Mouse (Mus musculus): ENCODE measurements around the gene Fntb. TPM values are rescaled to one million over a fixed set of nuclear protein-coding genes. Genes with fewer than 3 reads are reported as not detected.
A peak's percentile ranks its signal among the peaks of the same experiment; 100 is the strongest.

Fntb gene
- polyA plus RNA-seq, 1 experiment from 2014 or later = 42.9 TPM

DNA sequence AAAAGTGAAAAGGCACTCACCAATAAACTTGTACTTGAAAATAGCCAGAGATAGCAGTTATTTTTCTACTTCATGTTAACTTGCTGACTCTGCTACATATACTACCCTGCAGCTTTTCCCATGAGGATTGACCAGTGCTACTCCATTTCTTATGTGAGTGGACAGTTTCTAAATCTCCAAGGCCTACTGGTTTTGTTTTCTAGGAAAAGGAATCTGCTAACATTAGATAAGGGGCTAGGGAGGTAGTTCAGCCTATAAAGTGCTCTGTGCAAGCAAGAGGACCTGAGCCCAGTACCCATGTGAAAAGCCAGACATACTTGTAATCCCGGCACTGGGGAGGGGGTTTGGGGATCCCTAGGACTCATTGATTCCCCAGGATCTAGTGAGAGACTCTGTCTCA, 140.9 kb downstream of the Fntb start:
- Histone ChIP-seq H3K9ac (replicated peaks; ENCODE audit: low read length) (no peak overlapping the region), H3K27ac (ENCODE audit: low read length) (no peak overlapping the region), H3K4me2 (replicated peaks; ENCODE audit: low read depth, low read length) (no peak overlapping the region), H3K9me3 (ENCODE audit: low read length) (no peaks in the 10 kb centered on the region), H3K4me1 (ENCODE audit: insufficient read depth, low read length) (peaks cover 12% of the 10 kb centered on the region; the same call in 1 of the 2 replicates), H3K27me3 (ENCODE audit: insufficient read depth, low read length) (no peaks in the 10 kb centered on the region), H3K4me3 (ENCODE audit: low read length) (no peak overlapping the region), H3K36me3 (ENCODE audit: insufficient read depth, low read length) (peaks cover 4% of the 10 kb centered on the region; the same call in 1 of the 2 replicates)
- ATAC-seq (ENCODE audit: low FRiP score, low TSS enrichment) = no peak
- 72% methylated on average over 1 of the region's 1 CpGs for WGBS

DNA sequence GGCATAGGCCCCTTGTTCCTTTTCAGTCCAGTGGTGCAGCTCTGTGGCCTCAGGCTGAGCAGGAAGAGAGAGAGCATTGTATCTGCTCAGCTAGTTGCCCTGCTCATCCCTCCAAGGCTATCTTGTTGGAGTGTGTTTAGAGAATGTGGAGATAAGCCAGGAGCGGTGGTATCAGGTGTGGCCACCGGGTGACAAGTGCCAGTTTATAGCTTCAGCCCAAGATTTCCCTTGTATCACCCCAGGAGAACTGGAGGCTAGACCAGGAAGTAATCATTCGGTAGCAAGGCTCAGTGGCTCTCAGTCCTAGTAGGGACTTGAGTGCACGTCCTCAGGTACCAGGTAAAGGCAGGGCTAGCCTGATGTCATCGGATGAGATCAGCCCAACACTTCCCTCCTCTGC, 143.8 kb downstream of the Fntb start:
- H3K9ac ChIP-seq (replicated peaks; ENCODE audit: low read length) = no peak overlapping the region
- H3K27ac ChIP-seq (ENCODE audit: low read length) = no peak overlapping the region
- no peak for ATAC-seq (ENCODE audit: low FRiP score, low TSS enrichment)
- WGBS = 87% methylated on average over 5 of the region's 5 CpGs
- peaks cover 13% of the 10 kb centered on the region; the same call in 1 of the 2 replicates for H3K4me1 ChIP-seq (ENCODE audit: insufficient read depth, low read length)
- H3K27me3 ChIP-seq (ENCODE audit: insufficient read depth, low read length) = no peaks in the 10 kb centered on the region
- 0 out of 2 replicates have a peak, but pooled peaks cover 3% of the 10 kb centered on the region for H3K36me3 ChIP-seq (ENCODE audit: insufficient read depth, low read length)
- no peak overlapping the region for H3K4me3 ChIP-seq (ENCODE audit: low read length)
- no peak overlapping the region for H3K4me2 ChIP-seq (replicated peaks; ENCODE audit: low read depth, low read length)
- no peaks in the 10 kb centered on the region for H3K9me3 ChIP-seq (ENCODE audit: low read length)

DNA sequence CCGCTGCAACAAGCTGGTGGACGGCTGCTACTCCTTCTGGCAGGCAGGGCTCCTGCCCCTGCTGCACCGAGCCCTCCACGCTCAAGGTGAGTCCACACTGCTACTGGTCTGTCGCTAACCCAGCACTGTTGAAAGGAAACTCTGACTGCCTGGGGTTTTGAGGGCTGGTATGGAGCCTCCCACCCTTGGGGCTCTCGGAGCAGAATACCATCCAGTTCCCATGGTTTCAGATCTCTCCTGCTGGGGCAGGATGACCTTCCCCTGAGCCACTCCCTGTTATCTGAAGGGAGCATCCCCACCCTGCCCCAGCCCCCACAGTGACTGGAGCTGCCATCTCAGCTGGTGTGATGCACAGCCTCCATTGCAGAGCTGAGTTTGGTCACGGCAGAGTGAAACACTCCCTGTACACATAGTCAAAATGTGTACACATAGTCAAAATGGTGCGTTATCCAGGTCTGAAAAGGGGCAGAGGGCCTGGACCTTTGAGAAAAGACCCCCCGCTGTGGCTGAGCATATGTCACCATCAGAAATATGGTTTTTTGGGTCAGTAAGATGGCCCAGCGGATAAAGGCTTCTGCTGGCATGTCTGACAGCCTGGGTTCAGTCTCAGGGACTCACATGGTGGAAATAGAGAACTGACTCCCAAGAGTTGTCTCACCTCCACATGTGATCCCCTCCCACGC, 145.0 kb downstream of the Fntb start:
- Histone ChIP-seq H3K36me3 (ENCODE audit: insufficient read depth, low read length) (0 out of 2 replicates have a peak, but pooled peaks cover 10% of the 10 kb centered on the region), H3K4me2 (replicated peaks; ENCODE audit: low read depth, low read length) (no peak overlapping the region)

DNA sequence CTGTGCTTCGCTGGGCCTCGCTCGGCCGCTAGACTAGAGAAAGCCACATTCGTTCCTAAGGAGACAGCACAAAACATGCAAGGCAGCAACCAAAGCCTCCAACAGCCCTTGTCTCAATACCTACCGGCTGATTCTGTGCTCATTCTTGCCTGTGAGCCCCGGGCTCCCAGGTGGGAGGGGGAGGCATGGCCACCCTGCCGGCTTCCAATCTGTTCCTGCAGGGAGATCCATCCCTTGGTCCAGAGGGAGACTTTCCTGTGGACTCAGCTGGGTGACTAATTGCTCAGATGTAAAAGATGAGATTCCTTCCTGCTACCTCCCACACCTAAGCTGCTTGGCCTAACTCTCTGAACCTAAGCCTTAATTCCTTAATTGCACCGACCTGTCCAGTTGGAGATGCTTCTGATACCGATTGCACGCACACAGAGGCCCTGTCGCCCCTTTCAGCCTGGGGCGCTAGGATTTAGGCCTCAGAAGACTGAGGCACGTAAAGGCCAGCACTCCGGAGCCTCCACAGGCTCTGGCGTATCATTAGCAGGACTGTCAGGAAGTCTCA, 145.9 kb downstream of the Fntb start:
- peak overlapping the region; percentile 40; the same call in 1 of the 2 replicates for H3K27ac ChIP-seq (ENCODE audit: low read length)
- WGBS = 50% methylated on average over 16 of the region's 16 CpGs
- no peaks in the 10 kb centered on the region for H3K9me3 ChIP-seq (ENCODE audit: low read length)
- H3K4me2 ChIP-seq (replicated peaks; ENCODE audit: low read depth, low read length) = no peak overlapping the region
- ATAC-seq (ENCODE audit: low FRiP score, low TSS enrichment) = 0 out of 2 replicates have a peak, but pooled peaks have one; percentile 4
- H3K9ac ChIP-seq (replicated peaks; ENCODE audit: low read length) = no peak overlapping the region
- no peak overlapping the region for H3K4me3 ChIP-seq (ENCODE audit: low read length)
- no peaks in the 10 kb centered on the region for H3K27me3 ChIP-seq (ENCODE audit: insufficient read depth, low read length)
- H3K36me3 ChIP-seq (ENCODE audit: insufficient read depth, low read length) = 0 out of 2 replicates have a peak, but pooled peaks cover 10% of the 10 kb centered on the region
- H3K4me1 ChIP-seq (ENCODE audit: insufficient read depth, low read length) = peaks cover 13% of the 10 kb centered on the region; the same call in 1 of the 2 replicates

More for the DNA sequence above, 145.0 kb downstream of the Fntb start:
- 65% methylated on average over 11 of the region's 11 CpGs for WGBS
- Histone ChIP-seq H3K27ac (ENCODE audit: low read length) (no peak overlapping the region), H3K27me3 (ENCODE audit: insufficient read depth, low read length) (no peaks in the 10 kb centered on the region), H3K4me1 (ENCODE audit: insufficient read depth, low read length) (peaks cover 13% of the 10 kb centered on the region; the same call in 1 of the 2 replicates), H3K9ac (replicated peaks; ENCODE audit: low read length) (no peak overlapping the region), H3K9me3 (ENCODE audit: low read length) (no peaks in the 10 kb centered on the region), H3K4me3 (ENCODE audit: low read length) (no peak overlapping the region)
- peak; percentile 52; the same call in 1 of the 2 replicates for ATAC-seq (ENCODE audit: low FRiP score, low TSS enrichment)

DNA sequence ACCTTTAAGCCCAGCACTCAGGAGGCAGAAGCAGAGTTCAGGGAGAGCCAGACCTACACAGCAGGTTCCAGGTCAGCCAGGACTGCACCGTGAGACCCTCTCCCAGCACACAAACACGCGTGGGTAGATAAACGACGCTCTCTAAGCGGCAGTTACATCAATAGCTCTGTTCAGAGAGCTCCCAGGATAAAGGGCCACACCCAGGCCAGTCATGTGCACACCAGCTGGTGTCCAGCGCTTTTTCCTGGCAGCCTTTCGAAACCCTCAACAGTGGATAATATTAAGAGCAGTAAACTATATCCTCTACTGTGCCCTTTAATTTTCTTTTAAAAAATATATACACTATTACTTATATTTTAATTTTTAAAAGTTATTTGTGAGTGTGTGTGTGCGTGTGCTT, 146.8 kb downstream of the Fntb start:
- H3K4me3 ChIP-seq (ENCODE audit: low read length) = no peak overlapping the region
- no peak overlapping the region for H3K9ac ChIP-seq (replicated peaks; ENCODE audit: low read length)
- no peaks in the 10 kb centered on the region for H3K9me3 ChIP-seq (ENCODE audit: low read length)
- H3K4me1 ChIP-seq (ENCODE audit: insufficient read depth, low read length) = peaks cover 13% of the 10 kb centered on the region; the same call in 1 of the 2 replicates
- H3K4me2 ChIP-seq (replicated peaks; ENCODE audit: low read depth, low read length) = no peak overlapping the region
- no peaks in the 10 kb centered on the region for H3K27me3 ChIP-seq (ENCODE audit: insufficient read depth, low read length)
- WGBS = 70% methylated on average over 9 of the region's 9 CpGs
- H3K36me3 ChIP-seq (ENCODE audit: insufficient read depth, low read length) = 0 out of 2 replicates have a peak, but pooled peaks cover 9% of the 10 kb centered on the region
- ATAC-seq (ENCODE audit: low FRiP score, low TSS enrichment) = no peak
- no peak overlapping the region for H3K27ac ChIP-seq (ENCODE audit: low read length)

DNA sequence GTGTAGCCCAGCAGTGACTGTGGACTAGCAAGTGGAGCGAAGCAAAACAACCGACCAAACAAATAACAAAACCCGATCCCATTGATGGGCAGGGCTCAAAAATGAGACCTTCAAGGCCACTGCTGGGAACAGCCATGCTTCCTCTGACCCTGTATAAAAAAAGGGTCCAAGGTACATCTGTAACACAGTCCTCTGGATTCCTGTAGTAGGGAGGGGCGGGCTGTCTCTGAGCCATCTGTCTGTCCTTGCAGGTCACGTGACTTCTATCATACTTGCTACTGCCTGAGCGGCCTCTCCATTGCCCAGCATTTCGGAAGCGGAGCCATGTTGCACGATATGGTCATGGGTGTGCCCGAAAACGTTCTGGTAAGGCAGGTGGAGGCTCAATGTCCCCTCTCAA, 150.8 kb downstream of the Fntb start:
- no peak overlapping the region for H3K27ac ChIP-seq (ENCODE audit: low read length)
- H3K27me3 ChIP-seq (ENCODE audit: insufficient read depth, low read length) = no peaks in the 10 kb centered on the region
- H3K4me3 ChIP-seq (ENCODE audit: low read length) = no peak overlapping the region
- ATAC-seq (ENCODE audit: low FRiP score, low TSS enrichment) = peak; percentile 47
- WGBS = 87% methylated on average over 11 of the region's 11 CpGs
- 0 out of 2 replicates have a peak, but pooled peaks cover 2% of the 10 kb centered on the region for H3K4me1 ChIP-seq (ENCODE audit: insufficient read depth, low read length)
- no peak overlapping the region for H3K9ac ChIP-seq (replicated peaks; ENCODE audit: low read length)
- no peak overlapping the region for H3K4me2 ChIP-seq (replicated peaks; ENCODE audit: low read depth, low read length)
- peaks cover 13% of the 10 kb centered on the region; the same call in 1 of the 2 replicates for H3K36me3 ChIP-seq (ENCODE audit: insufficient read depth, low read length)
- H3K9me3 ChIP-seq (ENCODE audit: low read length) = no peaks in the 10 kb centered on the region

DNA sequence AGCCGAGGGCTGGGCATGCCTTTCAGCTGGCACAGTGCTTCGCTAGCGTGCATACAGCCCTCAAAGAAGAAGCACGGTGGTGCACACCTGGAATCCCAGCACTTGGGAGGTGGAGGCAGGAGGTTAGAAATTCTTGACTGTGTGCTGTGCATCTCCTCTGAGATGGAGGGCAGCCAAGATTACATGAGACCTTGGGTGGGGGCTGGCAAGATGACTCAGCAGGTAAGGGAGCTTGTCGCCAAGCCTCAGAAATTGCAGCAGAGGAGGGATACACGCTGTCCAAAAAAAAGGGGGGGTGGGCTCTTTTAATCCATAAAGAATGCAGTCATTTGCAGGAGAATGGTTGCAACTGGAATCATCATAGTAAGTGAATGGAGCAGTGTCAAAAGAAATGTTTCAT, 152.7 kb downstream of the Fntb start:
- no peak for ATAC-seq (ENCODE audit: low FRiP score, low TSS enrichment)
- H3K36me3 ChIP-seq (ENCODE audit: insufficient read depth, low read length) = peaks cover 13% of the 10 kb centered on the region; the same call in 1 of the 2 replicates
- no peak overlapping the region for H3K4me3 ChIP-seq (ENCODE audit: low read length)
- H3K4me2 ChIP-seq (replicated peaks; ENCODE audit: low read depth, low read length) = no peak overlapping the region
- no peaks in the 10 kb centered on the region for H3K4me1 ChIP-seq (ENCODE audit: insufficient read depth, low read length)
- H3K27ac ChIP-seq (ENCODE audit: low read length) = no peak overlapping the region
- no peaks in the 10 kb centered on the region for H3K9me3 ChIP-seq (ENCODE audit: low read length)
- WGBS = 85% methylated on average over 6 of the region's 6 CpGs
- H3K9ac ChIP-seq (replicated peaks; ENCODE audit: low read length) = no peak overlapping the region
- no peaks in the 10 kb centered on the region for H3K27me3 ChIP-seq (ENCODE audit: insufficient read depth, low read length)

DNA sequence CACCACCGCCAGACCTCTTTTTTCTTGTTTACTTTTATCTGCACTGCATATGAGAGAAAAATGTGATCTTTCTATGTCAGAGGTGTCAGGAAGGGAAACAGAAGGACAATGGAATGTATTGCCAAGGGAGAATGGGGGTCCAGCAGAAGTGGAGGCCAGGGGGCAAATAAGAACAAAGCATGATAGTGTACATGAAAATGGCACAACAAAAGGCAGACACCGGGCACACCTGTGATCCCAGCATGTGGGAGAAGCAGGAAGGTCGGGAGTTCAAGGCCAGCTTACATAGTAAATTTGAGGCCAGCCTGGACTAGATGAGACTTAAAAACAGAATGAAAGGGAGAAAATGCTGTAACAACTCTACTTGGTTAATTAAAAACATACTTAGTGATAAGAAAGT, 153.5 kb downstream of the Fntb start:
- H3K9me3 ChIP-seq (ENCODE audit: low read length) = no peaks in the 10 kb centered on the region
- no peak overlapping the region for H3K4me3 ChIP-seq (ENCODE audit: low read length)
- H3K4me1 ChIP-seq (ENCODE audit: insufficient read depth, low read length) = no peaks in the 10 kb centered on the region
- WGBS = 58% methylated on average over 3 of the region's 3 CpGs
- no peak overlapping the region for H3K4me2 ChIP-seq (replicated peaks; ENCODE audit: low read depth, low read length)
- no peak overlapping the region for H3K9ac ChIP-seq (replicated peaks; ENCODE audit: low read length)
- H3K36me3 ChIP-seq (ENCODE audit: insufficient read depth, low read length) = peaks cover 13% of the 10 kb centered on the region; the same call in 1 of the 2 replicates
- H3K27ac ChIP-seq (ENCODE audit: low read length) = no peak overlapping the region
- ATAC-seq (ENCODE audit: low FRiP score, low TSS enrichment) = no peak
- no peaks in the 10 kb centered on the region for H3K27me3 ChIP-seq (ENCODE audit: insufficient read depth, low read length)

DNA sequence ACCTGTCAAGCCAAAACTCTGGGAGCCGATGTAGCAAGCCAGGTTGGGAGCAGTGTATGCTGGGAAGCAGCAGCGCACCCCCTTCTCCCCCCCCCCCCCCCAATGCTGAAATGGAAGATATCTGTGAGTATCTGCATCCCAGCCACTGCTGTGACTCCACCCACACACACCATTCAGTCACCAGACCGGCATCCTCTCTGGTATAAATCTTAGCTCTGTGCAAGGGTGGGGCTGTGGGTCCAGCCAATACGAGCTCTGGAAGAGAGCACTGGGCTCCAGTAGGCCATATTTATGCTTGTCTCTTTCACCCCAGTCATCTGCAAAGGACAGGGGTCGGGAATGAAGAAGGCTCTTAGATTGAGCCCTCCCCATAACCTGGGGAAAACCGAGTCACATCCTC, 155.0 kb downstream of the Fntb start:
- ATAC-seq (ENCODE audit: low FRiP score, low TSS enrichment) = no peak
- 58% methylated on average over 6 of the region's 6 CpGs for WGBS

DNA sequence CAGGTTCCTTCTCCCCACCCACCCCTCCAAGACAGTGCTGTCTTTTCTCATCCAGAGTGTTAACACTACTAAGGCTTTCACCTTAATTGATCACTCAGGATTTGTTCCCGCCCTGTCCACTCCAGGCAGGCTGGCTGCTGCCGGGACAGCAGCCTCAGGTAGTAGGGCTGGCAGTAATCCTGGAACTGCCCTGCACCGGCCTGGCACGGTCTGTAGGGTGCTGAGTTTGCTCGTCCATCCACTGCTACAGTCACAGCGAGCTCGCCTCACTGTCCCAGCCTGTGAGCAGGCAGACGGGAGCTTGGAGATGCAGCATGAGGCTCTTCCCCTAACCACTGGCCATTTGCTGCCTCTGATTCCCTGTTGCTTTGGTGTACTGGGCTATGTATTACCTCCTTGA, 155.6 kb downstream of the Fntb start:
- H3K36me3 ChIP-seq (ENCODE audit: insufficient read depth, low read length) = peaks cover 6% of the 10 kb centered on the region; the same call in 1 of the 2 replicates
- no peaks in the 10 kb centered on the region for H3K9me3 ChIP-seq (ENCODE audit: low read length)
- no peak overlapping the region for H3K4me2 ChIP-seq (replicated peaks; ENCODE audit: low read depth, low read length)
- H3K27me3 ChIP-seq (ENCODE audit: insufficient read depth, low read length) = no peaks in the 10 kb centered on the region
- WGBS = 78% methylated on average over 8 of the region's 8 CpGs
- no peak overlapping the region for H3K4me3 ChIP-seq (ENCODE audit: low read length)
- no peak overlapping the region for H3K27ac ChIP-seq (ENCODE audit: low read length)
- no peaks in the 10 kb centered on the region for H3K4me1 ChIP-seq (ENCODE audit: insufficient read depth, low read length)
- no peak overlapping the region for H3K9ac ChIP-seq (replicated peaks; ENCODE audit: low read length)
- no peak; the same call in 1 of the 2 replicates for ATAC-seq (ENCODE audit: low FRiP score, low TSS enrichment)

More for the DNA sequence above, 155.0 kb downstream of the Fntb start:
- Histone ChIP-seq H3K9ac (replicated peaks; ENCODE audit: low read length) (no peak overlapping the region), H3K4me1 (ENCODE audit: insufficient read depth, low read length) (no peaks in the 10 kb centered on the region), H3K4me2 (replicated peaks; ENCODE audit: low read depth, low read length) (no peak overlapping the region), H3K4me3 (ENCODE audit: low read length) (no peak overlapping the region), H3K27ac (ENCODE audit: low read length) (no peak overlapping the region), H3K9me3 (ENCODE audit: low read length) (no peaks in the 10 kb centered on the region), H3K27me3 (ENCODE audit: insufficient read depth, low read length) (no peaks in the 10 kb centered on the region), H3K36me3 (ENCODE audit: insufficient read depth, low read length) (peaks cover 6% of the 10 kb centered on the region; the same call in 1 of the 2 replicates)
